Mouse (Mus musculus) ovary, adult 18-20 months (tissue): Measurements from ENCODE around the gene Tmcc3.

ENCODE experiments used
- DNase-seq: peaks from one replicate; pipeline ENCODE4 v3.0.0; 2022; ENCODE audit warnings: low spot score, mixed read lengths

Tmcc3 gene

GRCm38 (mm10) chr10:94415950-94416844 lies 104.4 kb downstream of the Tmcc3 start:
- no peak for DNase-seq

GRCm38 (mm10) chr10:94417643-94418042 lies 105.9 kb downstream of the Tmcc3 start:
- no peak for DNase-seq

GRCm38 (mm10) chr10:94426000-94426920 lies 114.5 kb downstream of the Tmcc3 start:
- DNase-seq: peak; percentile 55

- DNase-seq: no peak
Measured at GRCm38 (mm10) chr10:94426921-94427270, 115.1 kb downstream of the Tmcc3 start.

GRCm38 (mm10) chr10:94428186-94428942 lies 116.6 kb downstream of the Tmcc3 start:
- DNase-seq: no peak

- DNase-seq: no peak
Measured at GRCm38 (mm10) chr10:94430566-94430965, 118.8 kb downstream of the Tmcc3 start.

- DNase-seq: no peak
Measured at GRCm38 (mm10) chr10:94432933-94433332, 121.2 kb downstream of the Tmcc3 start.

GRCm38 (mm10) chr10:94433901-94434300 lies 122.2 kb downstream of the Tmcc3 start:
- no peak for DNase-seq

GRCm38 (mm10) chr10:94442725-94443124 lies 131.0 kb downstream of the Tmcc3 start:
- no peak for DNase-seq

GRCm38 (mm10) chr10:94443453-94443852 lies 131.7 kb downstream of the Tmcc3 start:
- DNase-seq: no peak

- no peak for DNase-seq
Measured at GRCm38 (mm10) chr10:94445192-94445591, 133.4 kb downstream of the Tmcc3 start.

- DNase-seq: no peak
Measured at GRCm38 (mm10) chr10:94446379-94447008, 134.7 kb downstream of the Tmcc3 start.

- peak; percentile 43 for DNase-seq
Measured at GRCm38 (mm10) chr10:94449676-94450075, 137.9 kb downstream of the Tmcc3 start.

GRCm38 (mm10) chr10:94450781-94451180 lies 139.0 kb downstream of the Tmcc3 start:
- DNase-seq: no peak

GRCm38 (mm10) chr10:94457454-94457853 lies 145.7 kb downstream of the Tmcc3 start:
- DNase-seq: no peak

GRCm38 (mm10) chr10:94458690-94459089 lies 146.9 kb downstream of the Tmcc3 start:
- no peak for DNase-seq

GRCm38 (mm10) chr10:94461378-94461777 lies 149.6 kb downstream of the Tmcc3 start:
- DNase-seq: no peak

- DNase-seq: no peak
Measured at GRCm38 (mm10) chr10:94461871-94462270, 150.1 kb downstream of the Tmcc3 start.

- DNase-seq: peak; percentile 46
Measured at GRCm38 (mm10) chr10:94462386-94463064, 150.8 kb downstream of the Tmcc3 start.

- DNase-seq: no peak
Measured at GRCm38 (mm10) chr10:94463410-94463809, 151.7 kb downstream of the Tmcc3 start.

GRCm38 (mm10) chr10:94465646-94466045 lies 153.9 kb downstream of the Tmcc3 start:
- no peak for DNase-seq
